Mouse (Mus musculus) urinary bladder, adult 2 months (tissue): ENCODE results near the gene Olfr780. TPM values are rescaled to one million over a fixed set of nuclear protein-coding genes. Genes with fewer than 3 reads are reported as not detected.
"Not testable (repeated sequence)": the region's sequence is repeated elsewhere in the genome, so short reads cannot be mapped to it uniquely, and the experiment has no call there.

Experiments used
- DNase-seq: peaks from one replicate; pipeline ENCODE4 v3.0.0; 2022; ENCODE audit warnings: low spot score
- polyA plus RNA-seq: library from polyadenylated mRNA; depleted of rRNA; stranded (reverse); fragments of >200 nt; gene quantifications from 2 replicates; pipeline ENCODE4 v1.2.3, GENCODE M21; 2012; rRNA removed

Olfr780 gene
- polyA plus RNA-seq: not detected in 2 replicates

DNA sequence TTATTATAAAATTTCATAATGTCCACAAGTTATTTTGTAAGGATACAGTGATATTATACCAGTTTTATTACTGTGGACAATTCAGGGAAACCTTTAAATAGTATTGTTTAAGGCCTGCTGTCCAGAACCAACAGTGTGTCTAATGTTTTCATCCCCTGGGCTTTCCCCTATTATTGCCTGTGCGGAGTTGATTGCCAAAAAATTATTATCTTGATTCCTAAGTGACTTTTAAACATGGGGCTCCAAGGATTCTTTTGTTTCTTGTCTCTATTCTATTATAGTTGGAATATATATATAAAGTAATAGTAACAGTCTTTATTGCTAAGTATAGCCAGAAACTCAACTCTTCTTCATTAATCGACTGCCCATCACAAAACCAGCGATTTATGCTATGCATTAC lies at the start of gene Olfr780:
Gene Olfr780 (plus strand): TSS at position 301 of the 400 bp plus-strand sequence.
- DNase-seq: no peak

DNA sequence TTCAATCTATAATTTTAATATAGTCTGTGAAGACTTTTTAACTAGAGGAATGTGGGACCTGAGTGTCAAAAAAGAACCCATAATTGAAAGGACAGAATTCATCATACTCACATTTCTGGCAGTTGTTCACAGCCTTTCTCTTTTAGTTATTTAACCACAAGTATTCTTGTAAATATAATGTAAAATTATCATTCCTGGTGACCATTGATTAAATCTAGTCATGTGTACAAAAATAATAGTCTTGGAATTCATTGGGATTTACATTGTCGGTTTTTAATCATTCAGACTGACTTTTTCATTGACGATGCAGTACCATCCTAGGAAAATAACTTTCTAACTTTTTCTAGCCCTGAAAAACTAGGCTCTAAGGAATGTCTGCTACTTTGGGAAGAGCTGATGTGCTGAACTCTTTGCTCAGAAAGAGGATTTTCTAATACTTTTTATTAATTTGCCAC lies 46.8 kb upstream of the Olfr780 start, which contains the start of gene Olfr777:
Gene Olfr777 (minus strand): TSS at position 405 of the 455 bp plus-strand sequence.
- no peak for DNase-seq

DNA sequence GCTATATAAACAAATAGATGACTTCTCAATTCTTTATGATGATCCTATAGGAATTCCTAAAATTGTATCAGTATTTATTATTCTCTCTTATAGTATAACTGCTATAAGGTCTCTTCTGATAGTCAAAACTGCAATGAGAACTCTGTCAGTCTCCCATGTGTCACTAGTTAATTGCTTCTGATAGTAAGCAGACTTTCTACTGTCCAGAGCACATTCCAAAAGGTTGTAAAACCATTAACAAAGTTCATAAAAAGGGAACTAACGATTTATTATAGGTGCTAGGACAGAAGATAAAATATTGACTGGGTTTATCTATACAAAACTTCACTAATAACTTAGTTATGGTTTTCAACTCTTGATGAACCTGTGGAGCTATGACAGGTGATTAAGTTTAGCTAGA lies 4.9 kb upstream of the Olfr780 start:
- DNase-seq: not testable (repeated sequence)

DNA sequence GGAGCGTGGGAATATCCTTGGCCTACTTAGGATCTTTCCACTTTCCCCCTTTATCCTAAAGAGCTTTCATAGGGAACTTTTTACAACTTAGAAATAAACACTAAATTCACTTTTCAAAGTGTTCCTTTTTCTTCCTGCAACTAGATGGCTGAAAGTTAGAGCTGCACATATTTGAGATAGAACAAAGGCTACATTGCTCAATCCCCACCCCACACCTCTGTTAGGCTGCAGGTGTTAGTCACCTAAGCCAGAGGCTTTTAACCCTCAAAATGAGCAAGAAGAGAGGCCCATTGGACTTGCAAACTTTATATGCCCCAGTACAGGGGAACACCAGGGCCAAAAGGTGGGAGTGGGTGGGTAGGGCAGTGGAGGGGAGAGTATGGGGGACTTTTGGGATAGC lies 4.4 kb upstream of the Olfr780 start:
- not testable (repeated sequence) for DNase-seq

DNA sequence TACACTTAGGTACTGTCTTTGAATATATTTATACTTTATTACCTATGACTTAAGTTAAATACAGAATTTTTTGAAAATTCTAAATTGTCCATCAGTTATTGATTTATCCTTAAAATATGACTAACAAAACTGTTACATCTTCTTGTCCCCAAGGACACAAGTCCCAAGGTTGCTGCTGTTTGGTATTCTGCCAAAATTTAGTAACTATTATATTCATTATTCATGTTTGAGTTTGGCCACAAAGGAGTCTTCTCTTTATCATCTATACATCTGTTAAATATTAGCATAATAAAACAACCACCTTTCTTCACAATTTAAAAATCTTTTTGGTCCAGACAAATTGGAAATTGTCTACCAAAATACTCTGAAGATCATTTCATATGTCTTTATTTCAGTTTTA lies 10.6 kb downstream of the Olfr780 start, which contains the start of gene Olfr781:
Gene Olfr781 (plus strand): TSS at position 301 of the 400 bp plus-strand sequence.
- DNase-seq: no peak

DNA sequence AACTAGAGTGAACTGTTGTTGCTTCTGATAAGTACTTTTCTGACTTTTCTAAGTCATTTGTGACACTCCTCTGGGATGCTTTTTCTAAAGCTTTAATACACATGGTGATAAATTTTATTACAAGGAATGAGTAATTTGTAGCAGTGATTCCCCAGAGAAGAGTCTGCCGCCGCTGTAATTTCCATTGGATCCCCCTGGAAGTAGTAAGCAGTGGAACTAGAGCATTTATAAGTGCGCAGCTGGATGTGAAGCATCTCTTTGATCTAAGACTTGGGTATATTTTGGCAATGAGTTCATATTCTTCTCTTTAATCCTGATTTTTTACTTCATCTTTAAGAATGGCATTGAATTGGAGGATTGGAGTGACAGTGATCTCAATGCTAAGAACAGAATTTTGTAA lies 30.6 kb downstream of the Olfr780 start, which contains the start of gene Olfr782:
Gene Olfr782 (plus strand): TSS at position 301 of the 400 bp plus-strand sequence.
- no peak for DNase-seq

DNA sequence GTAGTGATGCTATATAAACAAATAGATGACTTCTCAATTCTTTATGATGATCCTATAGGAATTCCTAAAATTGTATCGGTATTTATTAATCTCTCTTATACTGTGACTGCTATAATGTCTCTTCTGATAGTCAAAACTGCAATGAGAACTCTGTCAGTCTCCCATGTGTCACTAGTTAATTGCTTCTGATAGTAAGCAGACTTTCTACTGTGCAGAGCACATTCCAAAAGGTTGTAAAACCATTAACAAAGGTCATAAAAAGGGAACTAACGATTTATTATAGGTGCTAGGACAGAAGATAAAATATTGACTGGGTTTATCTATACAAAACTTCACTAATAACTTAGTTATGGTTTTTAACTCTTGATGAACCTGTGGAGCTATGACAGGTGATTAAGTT lies 34.6 kb downstream of the Olfr780 start:
- not testable (repeated sequence) for DNase-seq

DNA sequence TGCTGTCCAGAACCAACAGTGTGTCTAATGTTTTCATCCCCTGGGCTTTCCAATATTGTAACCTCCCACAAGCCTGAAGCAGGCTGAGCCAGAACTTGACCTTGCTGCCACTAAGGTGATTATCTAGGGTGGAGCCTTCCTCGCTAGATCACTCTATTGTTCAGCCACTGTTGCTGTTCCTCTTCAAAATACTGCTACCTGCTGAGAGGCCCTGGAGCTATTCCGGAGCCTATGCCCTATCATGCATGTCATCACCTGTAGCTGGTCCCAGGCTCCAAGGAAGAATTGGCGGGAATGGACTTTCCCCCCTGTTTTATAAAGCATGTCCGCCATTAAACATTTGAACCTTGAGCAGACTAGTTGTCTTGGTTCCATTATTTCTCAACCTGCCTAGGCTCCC lies 38.6 kb downstream of the Olfr780 start:
- not testable (repeated sequence) for DNase-seq

DNA sequence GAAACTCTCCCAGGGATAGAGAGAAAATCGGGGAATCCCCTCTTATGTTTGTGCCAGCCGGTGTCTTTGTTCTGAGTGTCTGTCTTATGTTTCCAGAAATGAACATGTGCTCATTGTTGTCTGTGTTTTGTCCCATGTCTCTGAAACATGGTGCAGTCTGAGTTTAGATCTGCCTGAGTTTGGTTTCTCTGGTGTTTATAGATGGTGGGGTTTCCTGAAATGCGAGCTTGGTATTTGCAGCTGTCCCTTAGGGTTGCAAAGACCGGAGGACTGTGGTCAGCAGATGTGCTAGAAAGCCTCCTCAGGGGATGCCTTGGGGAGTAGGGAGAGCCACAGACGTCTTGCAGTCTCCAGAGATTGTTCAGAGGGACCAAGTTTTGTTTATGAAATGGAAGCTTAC lies 39.4 kb downstream of the Olfr780 start:
- no peak for DNase-seq

Other genes starting within 250 kb of the Olfr780 start
- not detected in 2 replicates for gene Olfr766-ps1, start 249.1 kb upstream of the Olfr780 start, polyA plus RNA-seq
- not detected in 2 replicates for gene Olfr767, start 235.2 kb upstream of the Olfr780 start, polyA plus RNA-seq
- not detected in 2 replicates for gene Olfr768, start 218.7 kb upstream of the Olfr780 start, polyA plus RNA-seq
- gene Olfr769, start 200.3 kb upstream of the Olfr780 start, polyA plus RNA-seq: not detected in 2 replicates
- not detected in 2 replicates for gene Olfr770, start 179.1 kb upstream of the Olfr780 start, polyA plus RNA-seq
- gene Olfr771, start 153.4 kb upstream of the Olfr780 start, polyA plus RNA-seq: not detected in 2 replicates
- gene Olfr772, start 140.2 kb upstream of the Olfr780 start, polyA plus RNA-seq: not detected in 2 replicates
- not detected in 2 replicates for gene Olfr773, start 130.7 kb upstream of the Olfr780 start, polyA plus RNA-seq
- gene Olfr774, start 81.9 kb upstream of the Olfr780 start, polyA plus RNA-seq: not detected in 2 replicates
- gene Olfr775, start 69.7 kb upstream of the Olfr780 start, polyA plus RNA-seq: not detected in 2 replicates
- gene Olfr776, start 59.0 kb upstream of the Olfr780 start, polyA plus RNA-seq: not detected in 2 replicates
- gene Olfr777, start 46.6 kb upstream of the Olfr780 start, polyA plus RNA-seq: not detected in 2 replicates
- gene Olfr781, start 10.7 kb downstream of the Olfr780 start, polyA plus RNA-seq: not detected in 2 replicates
- gene Olfr782, start 30.7 kb downstream of the Olfr780 start, polyA plus RNA-seq: not detected in 2 replicates
- gene Olfr784, start 66.0 kb downstream of the Olfr780 start, polyA plus RNA-seq: 0.03 and 0.06 TPM in 2 replicates
- gene Olfr785, start 87.3 kb downstream of the Olfr780 start, polyA plus RNA-seq: not detected in 2 replicates
- not detected in 2 replicates for gene Olfr786, start 109.2 kb downstream of the Olfr780 start, polyA plus RNA-seq
- gene Olfr787, start 143.7 kb downstream of the Olfr780 start, polyA plus RNA-seq: not detected in 2 replicates
- gene Olfr788, start 152.9 kb downstream of the Olfr780 start, polyA plus RNA-seq: not detected in 2 replicates
- not detected in 2 replicates for gene Olfr789, start 166.6 kb downstream of the Olfr780 start, polyA plus RNA-seq
- not detected in 2 replicates for gene Olfr790, start 180.4 kb downstream of the Olfr780 start, polyA plus RNA-seq
- not detected in 2 replicates for gene Olfr791, start 203.7 kb downstream of the Olfr780 start, polyA plus RNA-seq
- gene Olfr792, start 221.0 kb downstream of the Olfr780 start, polyA plus RNA-seq: not detected in 2 replicates
- gene Olfr794, start 249.5 kb downstream of the Olfr780 start, polyA plus RNA-seq: not detected in 2 replicates